Comparison of ENCODE assay signal across 10 mouse cellular contexts in the genomic region with DNA sequence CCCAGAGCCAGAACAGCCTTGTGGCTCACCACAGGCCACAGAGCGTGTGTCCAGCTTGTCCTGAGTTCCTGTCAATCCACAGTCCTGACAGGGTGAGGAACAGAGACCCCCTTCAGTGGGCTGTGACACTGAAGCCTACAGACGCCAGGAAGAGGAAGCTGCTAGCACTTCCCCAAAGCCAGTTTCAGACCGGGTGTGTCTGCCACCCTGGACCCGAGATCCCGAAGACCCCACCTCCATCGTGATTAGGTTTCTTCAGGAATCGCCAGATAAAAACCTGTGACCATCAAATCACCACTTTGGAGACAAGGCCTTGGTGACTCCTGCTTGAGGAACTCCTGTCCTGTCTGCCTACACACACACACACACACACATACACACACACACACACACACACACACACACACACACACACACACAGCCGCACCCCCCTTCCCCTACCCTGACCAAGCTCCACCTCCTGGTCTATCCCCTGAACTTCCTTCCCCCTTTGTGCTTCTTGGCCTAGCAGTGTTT. TPM values are rescaled to one million over a fixed set of nuclear protein-coding genes. Genes with fewer than 3 reads are reported as not detected.
DNase-seq lines count a peak whose midpoint lies in the region; ATAC-seq and TF ChIP-seq lines count a peak whose summit lies in the region.
"Had no signal": no experiment of that assay in that cellular context is flagged by ENCODE, and none has a peak within 500 bp of the region (broad histone marks: within the 10 kb centered on the region; RNA-seq: fewer than 3 reads in every experiment).

No protein-coding gene starts in this region.

- no peak for TF ChIP-seq CTCF in gastrocnemius, adult 2 months (IDR thresholded peaks at IDR 0.05)
- peak; percentile 38; the same call in 1 of the 2 replicates for TF ChIP-seq CTCF in lung, postnatal 0 days (IDR thresholded peaks at IDR 0.05)

- ATAC-seq in granulocyte monocyte progenitor cell, adult 5-6 weeks (replicated peaks; ENCODE audit: poor library complexity, severe bottlenecking): peak; percentile 76
- ATAC-seq in lung, postnatal 0 days: peak; percentile 32; the same call in 1 of the 2 replicates
- ATAC-seq: Patski had no signal

- H3K4me1 ChIP-seq in lung, postnatal 0 days (ENCODE audit: insufficient read depth, low read depth, low read length): peaks cover 10% of the 10 kb centered on the region; the same call in 1 of the 2 replicates

- H3K9ac ChIP-seq in lung, postnatal 0 days (replicated peaks; ENCODE audit: low read depth): no peak overlapping the region
- H3K9ac ChIP-seq: neural tube, embryonic 12.5 days had no signal

- no peaks in the 10 kb centered on the region for H3K9me3 ChIP-seq in lung, postnatal 0 days (ENCODE audit: low read length)
- H3K9me3 ChIP-seq: neural tube, embryonic 12.5 days had no signal

- H3K27ac ChIP-seq in gastrocnemius, adult 2 months: peak overlapping the region; percentile 56
- H3K27ac ChIP-seq in lung, postnatal 0 days (ENCODE audit: low read length): no peak overlapping the region
- H3K27ac ChIP-seq: neural tube, embryonic 12.5 days had no signal

- H3K4me3 ChIP-seq in gastrocnemius, adult 2 months: no peak overlapping the region
- H3K4me3 ChIP-seq in lung, postnatal 0 days (ENCODE audit: low read depth, low read length): no peak overlapping the region
- H3K4me3 ChIP-seq: neural tube, embryonic 12.5 days had no signal

- intact Hi-C loops in gastrocnemius, adult 2 months (cut with DNase I): loop anchor here (5.0 kb wide), 1 partner anchor 97 kb away; no protein-coding TSS in a partner anchor
- intact Hi-C loops in gastrocnemius, postnatal 14 days (cut with DNase I; ENCODE audit: low total_unique reads): no loop called here

- H3K4me2 ChIP-seq in lung, postnatal 0 days (replicated peaks; ENCODE audit: low read depth, low read length): no peak overlapping the region
- H3K4me2 ChIP-seq: neural tube, embryonic 12.5 days had no signal

- H3K27me3 ChIP-seq in lung, postnatal 0 days (replicated peaks; ENCODE audit: insufficient read depth, low read length): no peaks in the 10 kb centered on the region
- H3K27me3 ChIP-seq: neural tube, embryonic 12.5 days; Patski had no signal

- DNase-seq in gastrocnemius, adult 2 months: no peak
- DNase-seq in gastrocnemius, postnatal 14 days: no peak
- DNase-seq in B cell, adult 2 months: peak; percentile 79 to 82
- DNase-seq in lung, postnatal 0 days (ENCODE audit: low spot score): peak; percentile 54
- DNase-seq in frontal cortex, postnatal 10 days (ENCODE audit: low spot score in 2 of 2): no peak
- no peak for DNase-seq in right cerebral cortex, postnatal 4 days
- no peak for DNase-seq in gastrocnemius, postnatal 10 days

- TF ChIP-seq EP300 in lung, postnatal 0 days (IDR thresholded peaks at IDR 0.05): no peak

- 26% methylated on average over 7 of the region's 8 CpGs for WGBS in lung, postnatal 0 days

- H3K36me3 ChIP-seq in lung, postnatal 0 days (ENCODE audit: insufficient read depth, low read length): no peaks in the 10 kb centered on the region
- H3K36me3 ChIP-seq: neural tube, embryonic 12.5 days had no signal

RNA-seq across cellular contexts. Expression of a gene that starts 5.1 kb away (rescaled TPM):
- 10 to 100 TPM; 59.9 to 77.7 TPM for total RNA-seq in gastrocnemius, adult 2 months (2021)
- 100 to 1,000 TPM; 139 to 152 TPM for total RNA-seq in gastrocnemius, postnatal 14 days (2021)
- total RNA-seq in granulocyte monocyte progenitor cell, adult 5-6 weeks (2014; fragmentation: Nextera tagmentation): 410 and 448 TPM in 2 replicates
- 395 and 452 TPM in 2 replicates for total RNA-seq in granulocyte monocyte progenitor cell, adult 5-6 weeks (2017)
- polyA plus RNA-seq in lung, postnatal 0 days (2015; fragmentation: Nextera tagmentation; extraction: Ambion mirVana): 414 and 417 TPM in 2 replicates
- total RNA-seq in gastrocnemius, postnatal 10 days (2021): 100 to 1,000 TPM; 193 to 231 TPM

RNA-seq across cellular contexts. Expression of a gene that starts 29.0 kb away (rescaled TPM):
- total RNA-seq in gastrocnemius, adult 2 months (2021): 10 to 100 TPM; 60.8 to 94.7 TPM
- 10 to 100 TPM; 29.8 to 57.1 TPM for total RNA-seq in gastrocnemius, postnatal 14 days (2021)
- total RNA-seq in granulocyte monocyte progenitor cell, adult 5-6 weeks (2014; fragmentation: Nextera tagmentation): not detected in 2 replicates
- not detected in 2 replicates for total RNA-seq in granulocyte monocyte progenitor cell, adult 5-6 weeks (2017)
- polyA plus RNA-seq in lung, postnatal 0 days (2015; fragmentation: Nextera tagmentation; extraction: Ambion mirVana): 0.51 and 0.81 TPM in 2 replicates
- 10 to 100 TPM; 17.6 to 20.4 TPM for total RNA-seq in gastrocnemius, postnatal 10 days (2021)

RNA-seq across cellular contexts. Expression of a gene that starts 31.3 kb away (rescaled TPM):
- total RNA-seq in gastrocnemius, adult 2 months (2021): 10 to 100 TPM; 11.2 to 17.9 TPM
- 10 to 100 TPM; 27.6 to 35.2 TPM for total RNA-seq in gastrocnemius, postnatal 14 days (2021)
- not detected in 2 replicates for total RNA-seq in granulocyte monocyte progenitor cell, adult 5-6 weeks (2014; fragmentation: Nextera tagmentation)
- not detected in 2 replicates for total RNA-seq in granulocyte monocyte progenitor cell, adult 5-6 weeks (2017)
- polyA plus RNA-seq in lung, postnatal 0 days (2015; fragmentation: Nextera tagmentation; extraction: Ambion mirVana): 31.9 and 34.3 TPM in 2 replicates
- total RNA-seq in gastrocnemius, postnatal 10 days (2021): 10 to 100 TPM; 41.8 to 51.3 TPM

RNA-seq across cellular contexts. Expression of a gene that starts 39.2 kb away (rescaled TPM):
- not detected for total RNA-seq in gastrocnemius, adult 2 months (2021)
- not detected for total RNA-seq in gastrocnemius, postnatal 14 days (2021)
- total RNA-seq in granulocyte monocyte progenitor cell, adult 5-6 weeks (2014; fragmentation: Nextera tagmentation): not detected in 2 replicates
- not detected in 2 replicates for total RNA-seq in granulocyte monocyte progenitor cell, adult 5-6 weeks (2017)
- polyA plus RNA-seq in lung, postnatal 0 days (2015; fragmentation: Nextera tagmentation; extraction: Ambion mirVana): 0.23 and 0.30 TPM in 2 replicates
- total RNA-seq in gastrocnemius, postnatal 10 days (2021): not detected

RNA-seq across cellular contexts. Expression of a gene that starts 52.9 kb away (rescaled TPM):
- total RNA-seq in gastrocnemius, adult 2 months (2021): 10 to 100 TPM; 48.5 to 50.4 TPM
- 10 to 100 TPM; 33.5 to 42.7 TPM for total RNA-seq in gastrocnemius, postnatal 14 days (2021)
- total RNA-seq in granulocyte monocyte progenitor cell, adult 5-6 weeks (2014; fragmentation: Nextera tagmentation): 89.9 and 105 TPM in 2 replicates
- 46.9 and 76.8 TPM in 2 replicates for total RNA-seq in granulocyte monocyte progenitor cell, adult 5-6 weeks (2017)
- 22.4 and 24.1 TPM in 2 replicates for polyA plus RNA-seq in lung, postnatal 0 days (2015; fragmentation: Nextera tagmentation; extraction: Ambion mirVana)
- 10 to 100 TPM; 34.6 to 40.4 TPM for total RNA-seq in gastrocnemius, postnatal 10 days (2021)

Comparison
In these comparisons a context has a peak if more than half of its experiments do, and no peak if none do; other contexts are left out.
1. DNase-seq: peak in B cell, adult 2 months (2 of 2) and lung, postnatal 0 days (single experiment); none in gastrocnemius, adult 2 months (single experiment), gastrocnemius, postnatal 14 days (single experiment), frontal cortex, postnatal 10 days (0 of 2), right cerebral cortex, postnatal 4 days (single experiment) and gastrocnemius, postnatal 10 days (single experiment).
2. RNA of a gene that starts 29.0 kb away (total RNA-seq): 60.8 to 94.7 TPM in gastrocnemius, adult 2 months, 29.8 to 57.1 TPM in gastrocnemius, postnatal 14 days and 17.6 to 20.4 TPM in gastrocnemius, postnatal 10 days; not detected in granulocyte monocyte progenitor cell, adult 5-6 weeks; every median in the first group is over 10 times any median in the second.
3. RNA of a gene that starts 31.3 kb away (total RNA-seq): 41.8 to 51.3 TPM in gastrocnemius, postnatal 10 days, 27.6 to 35.2 TPM in gastrocnemius, postnatal 14 days and 11.2 to 17.9 TPM in gastrocnemius, adult 2 months; not detected in granulocyte monocyte progenitor cell, adult 5-6 weeks; every median in the first group is over 10 times any median in the second.